Mouse (Mus musculus) limb, embryonic 11.5 days (tissue): Measurements from ENCODE around the gene Gm4756. TPM values are rescaled to one million over a fixed set of nuclear protein-coding genes. Genes with fewer than 3 reads are reported as not detected.

Experiments
- ATAC-seq: fragments of 200-750 bp; cut with Nextera tagmentation; 2 replicates; pipeline ENCODE4 v1.8.0; 2017; ENCODE audit warnings: low read depth; ENCODE audit not compliant: insufficient number of reproducible peaks, low FRiP score, low TSS enrichment
- DNase-seq: peaks from one replicate; pipeline ENCODE4 v3.0.0-alpha.2; 2015; ENCODE audit warnings: low spot score
- H3K27ac ChIP-seq: fragments of 300-500 bp; sonication (generic); replicated peaks from 2 replicates; pipeline ENCODE4 v1.5.1; 2014; ENCODE audit warnings: low read depth, mild to moderate bottlenecking, low read length
- H3K27me3 ChIP-seq: fragments of 300-500 bp; sonication (generic); 2 replicates; pipeline ENCODE4 v1.6.1; 2014; ENCODE audit warnings: mild to moderate bottlenecking, low read length, mixed read lengths; ENCODE audit not compliant: control insufficient read depth, insufficient read depth
- H3K36me3 ChIP-seq: fragments of 300-500 bp; sonication (generic); 2 replicates; pipeline ENCODE4 v1.6.1; 2014; ENCODE audit warnings: mild to moderate bottlenecking, low read length, moderate library complexity, mixed read lengths; ENCODE audit not compliant: control insufficient read depth, insufficient read depth
- H3K4me1 ChIP-seq: fragments of 300-500 bp; sonication (generic); 2 replicates; pipeline ENCODE4 v1.6.1; 2014; ENCODE audit warnings: low read length, mixed read lengths; ENCODE audit not compliant: control insufficient read depth, insufficient read depth
- H3K4me2 ChIP-seq: fragments of 300-500 bp; sonication (generic); 2 replicates; pipeline ENCODE4 v1.6.1; 2014; ENCODE audit warnings: low read depth, mild to moderate bottlenecking, moderate library complexity; ENCODE audit not compliant: severe bottlenecking
- H3K4me3 ChIP-seq: fragments of 300-500 bp; sonication (generic); 2 replicates; pipeline ENCODE4 v1.5.1; 2014; ENCODE audit warnings: low read depth, low read length
- H3K9ac ChIP-seq: fragments of 300-500 bp; sonication (generic); 2 replicates; pipeline ENCODE4 v1.6.1; 2014; ENCODE audit warnings: mild to moderate bottlenecking, low read length
- H3K9me3 ChIP-seq: fragments of 300-500 bp; sonication (generic); 2 replicates; pipeline ENCODE4 v1.6.1; 2016; ENCODE audit warnings: low read length; ENCODE audit not compliant: control insufficient read depth
- WGBS: fragments of 180-500 bp; shearing (Covaris S2); extraction: QIAGEN DNeasy Blood & Tissue Kit; methylation state at CpG from one replicate; pipeline ENCODE4 v1.1.7; 2014; 5-methylcytosine and 5-hydroxymethylcytosine counted together
- polyA plus RNA-seq: library from polyadenylated mRNA; unstranded; fragments of >200 nt; fragmentation: Nextera tagmentation; extraction: Ambion mirVana; gene quantifications from 2 replicates; pipeline ENCODE4 v1.2.1, GENCODE M21; 2014

Gm4756 gene
- polyA plus RNA-seq, 1 experiment from 2014 or later = not detected

DNA sequence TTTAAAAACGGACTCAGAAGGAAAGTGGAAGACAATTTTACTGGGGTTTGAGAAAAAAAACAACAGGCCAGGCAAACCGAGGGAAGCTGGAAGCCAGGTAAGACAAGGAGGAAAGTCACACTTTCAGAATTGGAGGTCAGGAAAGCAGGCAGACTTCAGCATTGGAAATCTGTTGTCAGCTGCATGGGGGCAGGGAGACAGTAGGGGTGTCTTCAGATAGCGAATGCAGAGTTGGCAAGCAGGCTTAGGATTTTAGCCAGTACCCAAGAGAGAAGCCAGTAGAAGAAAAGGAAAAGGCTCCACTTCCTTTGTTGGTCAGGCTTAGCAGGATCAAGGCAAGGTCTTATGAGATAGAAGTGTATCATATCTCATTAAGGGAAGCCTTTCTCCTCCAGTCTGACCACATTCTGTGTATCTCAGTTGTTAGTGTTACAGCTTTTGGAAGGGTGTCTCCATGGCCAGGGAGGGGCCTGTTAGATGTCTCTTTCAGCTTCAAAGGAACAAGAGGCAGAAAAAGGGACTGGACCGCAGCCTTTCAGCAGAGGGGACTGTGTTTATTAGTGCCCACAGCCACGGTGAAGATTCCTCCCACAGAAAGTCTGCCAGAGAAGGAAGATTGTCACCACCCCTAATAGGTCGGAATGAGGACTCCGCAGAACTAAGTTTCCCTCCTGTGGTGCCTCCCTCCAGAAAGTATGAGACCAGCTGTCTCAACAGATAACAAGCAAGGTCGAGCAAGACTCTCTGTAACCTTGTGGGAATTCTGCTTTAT lies 33.2 kb upstream of the Gm4756 start:
- no peak overlapping the region for H3K9ac ChIP-seq
- no peaks in the 10 kb centered on the region for H3K36me3 ChIP-seq
- ATAC-seq = no peak
- no peaks in the 10 kb centered on the region for H3K4me1 ChIP-seq
- H3K4me3 ChIP-seq = no peak overlapping the region
- H3K4me2 ChIP-seq = no peak overlapping the region
- WGBS = 62% methylated on average over 8 of the region's 8 CpGs
- no peak overlapping the region for H3K27ac ChIP-seq
- DNase-seq = no peak
- H3K27me3 ChIP-seq = no peaks in the 10 kb centered on the region
- H3K9me3 ChIP-seq = no peaks in the 10 kb centered on the region

DNA sequence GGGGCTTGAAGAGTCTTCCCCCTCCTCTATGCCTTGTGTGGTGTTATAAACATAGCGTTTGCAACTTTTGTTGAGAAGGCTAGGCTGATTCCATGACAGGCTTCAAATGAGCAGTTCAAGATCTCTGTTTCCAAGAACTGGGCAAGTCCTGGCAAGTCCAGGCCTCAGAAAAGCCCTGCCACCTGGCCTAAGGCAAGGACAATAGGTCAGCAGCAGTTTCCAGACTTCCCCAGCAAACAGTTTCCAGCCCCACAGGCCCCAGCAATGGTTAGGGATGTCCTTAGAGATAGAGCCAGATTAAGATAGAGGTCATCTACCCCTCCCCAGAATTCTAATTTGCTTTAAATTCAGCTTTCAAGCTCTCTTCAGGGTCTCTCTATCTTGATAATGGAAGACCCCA lies 32.5 kb upstream of the Gm4756 start:
- no peaks in the 10 kb centered on the region for H3K36me3 ChIP-seq
- no peak for ATAC-seq

DNA sequence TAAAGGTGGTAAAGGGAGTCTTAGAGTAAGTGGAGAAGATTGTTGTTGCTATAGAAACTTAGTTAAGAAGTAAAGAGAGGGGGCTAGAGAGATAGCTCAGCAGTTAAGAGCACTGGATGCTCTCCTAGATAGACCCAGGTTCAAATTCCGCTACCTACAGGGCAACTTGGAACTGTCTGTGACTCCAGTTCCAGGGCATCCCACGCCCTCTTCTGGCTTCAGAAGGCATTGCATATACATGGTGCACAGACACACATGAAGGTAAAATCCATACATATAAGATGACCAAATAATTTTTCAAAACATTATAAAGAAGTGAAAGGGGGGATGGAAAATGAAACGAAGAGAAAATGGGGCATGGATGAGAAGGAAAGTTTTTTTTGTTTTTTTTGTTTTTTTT lies 30.2 kb upstream of the Gm4756 start:
- H3K4me2 ChIP-seq = no peak overlapping the region
- DNase-seq = no peak
- H3K27ac ChIP-seq = no peak overlapping the region
- no peak for ATAC-seq
- H3K27me3 ChIP-seq = no peaks in the 10 kb centered on the region
- no peak overlapping the region for H3K9ac ChIP-seq
- no peaks in the 10 kb centered on the region for H3K4me1 ChIP-seq
- H3K9me3 ChIP-seq = no peaks in the 10 kb centered on the region
- H3K36me3 ChIP-seq = no peaks in the 10 kb centered on the region
- WGBS = 74% methylated on average over 3 of the region's 3 CpGs
- no peak overlapping the region for H3K4me3 ChIP-seq

More for the DNA sequence above, 32.5 kb upstream of the Gm4756 start:
- H3K4me1 ChIP-seq = no peaks in the 10 kb centered on the region
- no peak overlapping the region for H3K27ac ChIP-seq
- whole genome bisulfite sequencing = 100% methylated on average over 1 of the region's 1 CpGs
- no peaks in the 10 kb centered on the region for H3K9me3 ChIP-seq
- H3K27me3 ChIP-seq = no peaks in the 10 kb centered on the region
- no peak overlapping the region for H3K9ac ChIP-seq
- no peak overlapping the region for H3K4me2 ChIP-seq
- H3K4me3 ChIP-seq = no peak overlapping the region
- no peak for DNase-seq

DNA sequence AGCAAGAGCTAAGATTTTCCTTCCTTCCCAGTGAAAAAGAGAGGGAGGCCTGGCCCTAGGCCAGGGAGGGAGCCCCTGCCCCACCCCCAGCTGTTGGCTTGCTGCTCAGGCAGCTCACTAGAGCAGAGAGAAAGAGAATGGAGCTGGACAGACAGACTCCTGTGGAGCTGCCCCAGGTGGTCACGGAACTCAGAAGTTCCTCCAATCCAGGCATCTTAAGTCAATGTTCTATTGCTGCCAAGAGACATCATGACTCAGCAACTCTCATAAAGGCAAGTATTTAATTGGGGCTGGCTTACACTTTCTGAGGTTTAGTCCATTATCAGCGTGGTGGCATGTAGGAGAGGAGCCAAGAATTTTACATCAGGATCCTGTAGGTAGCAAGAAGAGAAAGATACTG lies 25.4 kb upstream of the Gm4756 start:
- Histone ChIP-seq H3K4me2 (no peak overlapping the region), H3K4me1 (no peaks in the 10 kb centered on the region), H3K4me3 (no peak overlapping the region), H3K27ac (no peak overlapping the region), H3K9ac (no peak overlapping the region), H3K36me3 (no peaks in the 10 kb centered on the region), H3K9me3 (no peaks in the 10 kb centered on the region), H3K27me3 (no peaks in the 10 kb centered on the region)
- DNase-seq = no peak
- no peak for ATAC-seq
- 83% methylated on average over 2 of the region's 2 CpGs for WGBS

DNA sequence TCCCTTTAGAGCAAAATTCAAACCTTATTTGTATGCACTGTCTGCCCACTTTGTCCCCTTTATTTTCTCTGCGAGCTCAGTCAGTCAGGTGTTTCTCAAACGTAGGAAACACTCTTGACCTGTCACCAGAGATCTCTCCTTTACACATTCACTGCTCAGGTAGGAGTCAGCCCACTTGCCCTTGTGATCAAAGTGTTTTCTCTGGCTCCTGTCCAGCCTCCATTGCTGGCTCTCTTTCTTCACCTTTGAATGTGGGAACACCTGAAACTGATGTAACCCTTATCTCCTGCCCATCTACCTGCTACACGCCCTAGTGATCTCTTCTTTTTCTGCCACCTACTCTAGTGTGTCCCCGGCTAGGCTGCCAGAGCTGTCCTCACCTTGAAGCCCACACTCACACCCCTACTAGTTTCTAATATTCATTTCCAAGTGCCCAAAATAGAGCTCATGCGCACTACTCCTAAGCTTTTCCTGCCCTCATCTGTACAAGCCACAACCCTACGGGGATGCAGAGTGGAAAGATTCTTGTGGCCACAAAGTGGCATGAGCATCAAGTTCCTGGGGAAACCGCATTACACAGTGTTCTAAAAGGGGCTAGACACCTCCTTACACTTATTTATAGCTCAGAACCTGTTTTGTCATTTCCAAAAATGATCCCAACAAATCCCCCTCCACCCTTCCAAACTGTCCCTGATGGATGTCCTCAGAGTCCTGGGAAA lies 24.8 kb upstream of the Gm4756 start:
- no peaks in the 10 kb centered on the region for H3K9me3 ChIP-seq
- H3K4me2 ChIP-seq = no peak overlapping the region
- no peak overlapping the region for H3K27ac ChIP-seq
- H3K9ac ChIP-seq = no peak overlapping the region
- no peak overlapping the region for H3K4me3 ChIP-seq
- no peaks in the 10 kb centered on the region for H3K4me1 ChIP-seq
- ATAC-seq = no peak
- H3K36me3 ChIP-seq = no peaks in the 10 kb centered on the region
- no peak for DNase-seq
- WGBS = 85% methylated on average over 7 of the region's 7 CpGs
- no peaks in the 10 kb centered on the region for H3K27me3 ChIP-seq

DNA sequence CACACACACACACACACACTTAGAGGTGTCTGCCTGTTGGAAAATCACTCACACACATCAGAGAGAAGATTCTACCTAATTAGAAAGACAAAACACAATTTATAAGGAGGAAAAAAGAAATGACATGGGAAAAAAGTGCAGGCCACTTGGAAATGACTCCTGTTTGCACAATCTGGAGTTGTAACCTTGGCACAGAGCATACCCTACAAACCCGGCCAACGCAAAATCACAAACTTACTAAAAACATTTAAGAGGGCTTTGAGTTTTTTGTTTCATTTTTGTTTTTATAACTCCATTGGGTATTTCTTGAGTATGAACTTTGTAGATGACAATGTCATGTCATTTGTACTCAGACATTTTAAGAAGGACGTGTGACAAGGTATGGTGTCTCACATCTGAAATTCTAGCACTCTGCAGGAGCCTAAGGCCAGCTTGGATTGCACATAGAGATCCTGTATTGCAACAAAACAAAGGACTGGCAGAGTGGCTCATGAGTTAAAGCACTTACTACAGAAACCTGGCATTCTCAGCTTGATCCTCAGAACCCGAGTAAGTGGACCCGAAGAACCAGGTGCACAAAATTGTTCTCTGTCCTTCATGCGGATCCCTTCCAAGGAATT lies 22.2 kb upstream of the Gm4756 start:
- no peak for DNase-seq
- 90% methylated on average over 6 of the region's 6 CpGs for WGBS
- Histone ChIP-seq H3K4me3 (no peak overlapping the region), H3K36me3 (no peaks in the 10 kb centered on the region), H3K4me2 (no peak overlapping the region), H3K27ac (no peak overlapping the region), H3K27me3 (no peaks in the 10 kb centered on the region), H3K9ac (no peak overlapping the region), H3K9me3 (no peaks in the 10 kb centered on the region), H3K4me1 (no peaks in the 10 kb centered on the region; the same call in 1 of the 2 replicates)
- ATAC-seq = no peak

DNA sequence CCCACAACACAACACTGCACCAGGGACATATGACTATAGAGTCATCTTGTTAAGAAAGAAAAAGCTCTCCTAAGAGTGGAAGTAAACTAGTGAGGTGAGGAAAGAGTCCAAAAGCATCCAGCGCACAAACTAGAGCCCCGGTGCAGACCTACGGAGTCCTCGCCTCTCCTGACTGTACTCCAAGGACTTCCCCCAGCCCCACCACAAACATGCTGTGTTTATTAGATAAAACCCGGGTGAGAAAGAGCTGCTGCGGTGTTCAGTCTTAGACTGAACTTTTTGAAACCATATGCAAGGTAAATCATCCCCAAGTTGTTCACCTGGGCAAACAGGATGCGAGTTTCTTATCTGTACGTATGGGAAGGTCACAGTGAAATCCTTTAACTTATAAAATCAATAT lies 21.5 kb upstream of the Gm4756 start:
- H3K9ac ChIP-seq = no peak overlapping the region
- H3K36me3 ChIP-seq = no peaks in the 10 kb centered on the region
- no peaks in the 10 kb centered on the region for H3K9me3 ChIP-seq
- ATAC-seq (no peak), DNase-seq (no peak)
- no peak overlapping the region for H3K27ac ChIP-seq
- no peak overlapping the region for H3K4me2 ChIP-seq
- H3K27me3 ChIP-seq = no peaks in the 10 kb centered on the region
- no peak overlapping the region for H3K4me3 ChIP-seq
- WGBS = 90% methylated on average over 8 of the region's 8 CpGs
- no peaks in the 10 kb centered on the region; the same call in 1 of the 2 replicates for H3K4me1 ChIP-seq

DNA sequence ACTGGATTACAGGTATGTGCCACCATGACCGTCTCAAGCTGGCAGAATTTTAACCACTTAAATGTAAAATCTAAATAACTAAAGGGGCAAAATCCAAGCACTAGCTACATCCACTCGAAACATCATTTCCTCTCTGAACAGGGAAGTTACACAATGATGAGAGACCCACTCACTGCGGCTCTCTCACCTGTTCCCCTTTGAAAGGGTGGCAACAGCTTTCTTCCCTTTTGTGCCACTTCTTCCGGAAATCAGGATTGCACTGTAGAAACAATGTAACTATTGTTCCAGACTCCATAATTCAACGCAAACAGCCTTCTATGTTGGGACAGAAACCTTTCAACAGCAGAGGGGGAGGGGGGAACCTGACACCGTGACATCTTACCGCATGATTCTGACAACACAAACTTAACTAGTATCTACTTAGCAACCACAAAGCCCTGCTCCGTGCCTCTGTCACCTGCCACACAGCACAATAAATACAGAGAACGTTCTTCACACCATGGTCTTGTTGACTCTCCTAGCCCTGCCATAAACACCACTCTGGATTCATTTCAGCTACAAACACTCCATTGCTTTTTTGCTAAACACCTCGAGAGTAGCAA lies 18.5 kb upstream of the Gm4756 start:
- ATAC-seq (no peak), DNase-seq (no peak)
- whole genome bisulfite sequencing = 79% methylated on average over 10 of the region's 10 CpGs

More for the DNA sequence above, 18.5 kb upstream of the Gm4756 start:
- Histone ChIP-seq H3K4me3 (no peak overlapping the region), H3K9me3 (no peaks in the 10 kb centered on the region), H3K36me3 (no peaks in the 10 kb centered on the region), H3K4me1 (no peaks in the 10 kb centered on the region; the same call in 1 of the 2 replicates), H3K27me3 (no peaks in the 10 kb centered on the region), H3K9ac (no peak overlapping the region), H3K27ac (no peak overlapping the region), H3K4me2 (no peak overlapping the region)
